Mouse (Mus musculus): ENCODE measurements at regions not wholly inside any gene's neighbourhood (a gene's known extent, or its start where the extent isn't known, plus 50 kb on each side); places are given as distances from the start of the nearest gene placed in this dataset.

DNA sequence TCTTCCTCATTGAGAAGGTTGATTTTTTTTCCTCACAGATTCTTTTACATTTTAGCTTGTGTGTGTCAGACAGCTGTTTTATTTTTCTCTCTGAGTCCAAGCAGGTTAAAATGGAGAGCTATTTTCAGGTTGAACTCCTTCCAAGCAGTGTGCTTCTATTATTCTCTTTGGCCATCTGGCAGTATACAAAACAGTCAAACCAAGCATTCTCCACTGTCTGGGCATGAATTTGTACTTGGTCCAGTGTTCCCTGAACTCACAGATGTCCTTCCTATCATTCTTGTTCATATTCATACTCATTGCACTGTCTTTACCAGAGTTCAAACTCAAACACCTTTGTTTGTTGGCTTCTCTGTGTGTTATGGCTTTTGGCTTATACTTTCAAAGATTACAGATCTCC, 264.9 kb downstream of the Tex13c1 start:
- DNase-seq (ENCODE audit: inconsistent ontology term), result peak; percentile 23

DNA sequence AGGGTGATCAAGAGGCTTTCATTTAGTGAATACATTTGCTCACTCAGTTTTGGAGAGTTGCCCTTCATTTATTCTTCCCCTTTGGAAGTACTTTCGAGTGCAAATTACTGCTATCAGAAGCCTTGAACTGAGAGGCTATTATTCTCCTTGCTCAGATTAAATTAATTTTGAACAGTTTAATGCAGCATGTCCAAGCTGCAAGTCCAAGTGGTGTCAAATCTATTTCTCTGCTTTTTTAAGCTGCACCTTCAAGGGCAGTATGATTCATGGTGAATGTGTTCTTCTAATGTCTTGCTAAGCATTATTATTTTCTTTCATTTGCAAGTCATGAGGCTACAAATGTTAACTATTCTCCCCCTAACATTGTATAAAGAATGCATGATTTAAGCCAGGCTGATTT, 293.9 kb downstream of the Tex13c1 start:
- peak; percentile 70 for DNase-seq (ENCODE audit: inconsistent ontology term)
